Mouse (Mus musculus): ENCODE results near the gene Mbd4. TPM values are rescaled to one million over a fixed set of nuclear protein-coding genes. Genes with fewer than 3 reads are reported as not detected.

The Mbd4 gene
- total RNA-seq, 2 experiments from 2014 or later: 16.5 to 31.1 TPM

DNA sequence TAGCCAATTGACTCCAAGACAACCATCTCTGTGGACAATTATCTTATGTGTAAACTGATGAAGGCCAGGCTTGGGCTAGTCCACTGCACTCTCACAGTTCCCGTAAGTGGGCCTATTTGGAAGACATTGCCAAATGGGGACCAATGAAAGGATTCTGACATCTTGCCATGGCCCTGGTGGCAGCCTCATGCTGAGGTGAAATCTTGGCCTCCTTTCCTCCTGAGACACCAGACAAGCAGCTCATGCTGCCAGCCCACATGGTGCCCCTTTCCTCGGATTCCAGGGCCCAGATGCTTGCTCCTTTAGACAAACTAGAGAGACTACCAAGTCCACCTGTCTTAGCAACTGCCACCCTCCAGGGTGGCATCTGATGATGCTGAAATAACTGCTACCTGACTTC lies 35.0 kb downstream of the Mbd4 start:
- no peak for ATAC-seq (replicated peaks; ENCODE audit: poor library complexity, severe bottlenecking)

DNA sequence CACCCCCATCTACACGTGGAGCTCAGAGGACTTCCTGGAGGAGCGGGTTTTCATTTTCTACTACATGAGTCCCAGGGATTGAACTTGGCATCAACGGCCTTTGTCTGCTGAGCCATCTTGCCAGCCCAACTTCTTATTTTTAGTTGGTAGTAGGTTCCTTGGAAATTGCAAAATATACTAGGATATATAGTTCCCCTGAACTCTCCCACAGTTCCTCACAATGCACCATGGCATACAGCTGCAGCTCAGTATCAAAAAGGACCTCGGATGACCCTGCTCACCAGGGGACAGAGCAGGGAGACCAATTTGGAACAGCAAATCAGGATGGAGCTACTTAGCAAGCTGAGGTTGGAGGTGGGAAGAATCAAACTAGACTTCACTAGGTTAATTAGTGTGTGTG lies 38.1 kb downstream of the Mbd4 start:
- no peak for ATAC-seq (replicated peaks; ENCODE audit: poor library complexity, severe bottlenecking)

GRCm38 (mm10) chr6:115814104-115814503 lies 39.1 kb downstream of the Mbd4 start:
- peak; percentile 91 for ATAC-seq (replicated peaks; ENCODE audit: poor library complexity, severe bottlenecking)

DNA sequence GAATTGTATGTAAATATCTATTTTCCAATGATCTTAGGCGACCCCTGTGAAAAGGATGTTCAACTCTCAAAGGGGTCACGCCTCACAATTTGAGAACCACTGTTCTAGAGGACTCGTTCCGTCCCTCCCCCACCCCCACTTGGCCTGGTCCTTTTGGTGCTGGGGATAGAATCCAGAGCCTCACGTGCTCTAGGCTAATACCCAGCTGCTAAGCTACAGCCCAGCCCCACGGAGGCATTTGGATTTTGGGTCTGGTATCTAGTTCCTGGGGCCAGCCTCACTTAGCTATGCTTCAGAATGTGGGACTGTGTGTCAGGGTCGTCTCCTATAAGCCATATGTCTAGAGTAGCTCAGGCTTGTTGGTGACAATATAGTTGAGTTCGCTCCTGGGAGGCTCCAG lies 41.6 kb downstream of the Mbd4 start:
- ATAC-seq (replicated peaks; ENCODE audit: poor library complexity, severe bottlenecking): no peak

- ATAC-seq (replicated peaks; ENCODE audit: poor library complexity, severe bottlenecking): peak; percentile 84
Measured at GRCm38 (mm10) chr6:115808488-115809231, 44.5 kb downstream of the Mbd4 start, which contains the start of gene Rpl32. Rpl32 (minus strand) TSS chr6:115808747.

DNA sequence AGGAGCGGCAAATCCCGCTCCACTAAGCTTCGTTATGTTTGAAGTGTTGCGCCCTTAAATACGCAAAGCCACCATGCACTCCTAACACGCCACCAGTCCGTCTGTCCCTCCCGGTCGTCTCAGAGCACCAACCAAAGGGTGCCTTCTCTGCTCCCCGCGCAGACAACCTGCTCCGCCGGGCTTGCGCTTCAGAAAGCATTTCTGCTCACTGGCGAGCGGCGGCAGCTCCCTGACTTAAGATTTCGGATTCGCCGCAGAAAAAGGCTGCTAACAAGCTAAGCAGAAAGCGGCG lies 45.0 kb downstream of the Mbd4 start:
- ATAC-seq (replicated peaks; ENCODE audit: poor library complexity, severe bottlenecking): no peak

DNA sequence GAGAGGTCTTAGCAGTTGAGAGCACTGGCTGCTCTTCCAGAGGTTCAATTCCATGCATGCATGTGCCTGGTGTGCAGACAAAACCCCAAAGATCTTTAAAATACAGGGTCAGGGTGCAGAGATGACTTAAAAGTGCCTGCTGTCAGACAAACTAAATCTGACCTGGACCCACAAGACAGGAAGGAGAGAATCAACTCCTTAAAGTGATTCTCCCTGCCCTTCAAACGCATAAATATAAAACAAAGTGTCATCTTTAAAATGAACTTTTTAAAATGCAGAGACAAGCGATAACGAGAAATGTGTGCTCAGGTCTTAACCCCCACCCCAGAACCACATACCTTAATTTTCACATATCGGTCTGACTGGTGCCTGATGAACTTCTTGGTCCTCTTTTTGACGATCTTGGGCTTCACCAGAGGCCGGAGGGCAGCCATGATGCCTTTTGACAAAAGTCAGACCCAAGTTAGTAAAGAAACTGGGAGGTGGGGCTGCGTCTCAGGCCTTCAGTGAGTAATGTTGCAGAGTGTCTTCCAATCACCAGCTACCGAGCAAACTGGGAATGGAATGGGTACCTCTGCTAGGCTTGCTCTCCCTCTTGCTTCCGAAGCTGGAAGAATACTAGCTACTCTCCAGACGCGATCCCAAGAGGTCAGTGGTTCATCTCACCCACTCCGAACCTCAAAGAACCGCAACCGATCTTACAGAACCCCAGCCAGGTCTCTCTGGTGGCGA lies 45.5 kb downstream of the Mbd4 start:
- ATAC-seq (replicated peaks; ENCODE audit: poor library complexity, severe bottlenecking): no peak

- no peak for ATAC-seq (replicated peaks; ENCODE audit: poor library complexity, severe bottlenecking)
Measured at GRCm38 (mm10) chr6:115804432-115805192, 48.6 kb downstream of the Mbd4 start.

DNA sequence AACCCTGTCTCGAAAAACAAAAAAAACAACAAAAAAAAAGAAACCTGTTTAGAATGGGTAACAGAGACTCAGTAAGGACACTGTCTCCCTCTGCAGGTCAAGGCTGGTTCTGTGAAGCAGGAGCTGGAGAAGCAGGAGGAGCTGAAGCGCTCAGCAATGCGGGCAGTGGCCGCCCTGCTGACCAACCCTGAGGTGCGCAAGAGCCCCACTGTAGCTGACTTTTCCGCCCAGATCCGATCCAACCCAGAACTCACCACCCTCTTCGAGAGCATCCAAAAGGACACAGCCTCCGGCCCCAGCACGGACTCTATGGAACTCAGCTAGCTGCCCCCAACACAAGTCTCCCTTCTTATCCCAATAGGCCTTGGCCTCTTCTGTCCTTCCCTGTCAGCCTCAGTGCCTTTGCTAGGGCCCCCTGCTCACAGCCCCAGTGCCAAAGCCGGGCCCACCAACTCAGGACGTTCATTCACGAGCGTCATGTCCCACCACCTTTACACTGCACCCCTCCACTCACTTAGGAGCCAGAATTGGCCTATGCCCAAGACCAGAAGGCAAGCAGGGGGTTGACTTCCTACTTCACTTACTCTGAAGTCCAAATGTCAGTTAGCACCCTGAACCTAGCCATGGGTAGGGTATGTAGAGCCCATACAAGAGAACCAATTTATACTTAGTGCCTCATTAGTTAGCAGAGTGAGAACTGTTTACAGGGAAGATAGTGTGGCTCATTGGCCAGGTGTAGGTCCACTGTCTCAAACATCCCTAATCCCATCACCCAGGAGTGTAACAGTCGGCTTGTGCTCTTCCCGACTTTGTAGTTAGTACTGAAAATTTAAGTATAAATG lies 49.4 kb downstream of the Mbd4 start:
- peak; percentile 85 for ATAC-seq (replicated peaks; ENCODE audit: poor library complexity, severe bottlenecking)

DNA sequence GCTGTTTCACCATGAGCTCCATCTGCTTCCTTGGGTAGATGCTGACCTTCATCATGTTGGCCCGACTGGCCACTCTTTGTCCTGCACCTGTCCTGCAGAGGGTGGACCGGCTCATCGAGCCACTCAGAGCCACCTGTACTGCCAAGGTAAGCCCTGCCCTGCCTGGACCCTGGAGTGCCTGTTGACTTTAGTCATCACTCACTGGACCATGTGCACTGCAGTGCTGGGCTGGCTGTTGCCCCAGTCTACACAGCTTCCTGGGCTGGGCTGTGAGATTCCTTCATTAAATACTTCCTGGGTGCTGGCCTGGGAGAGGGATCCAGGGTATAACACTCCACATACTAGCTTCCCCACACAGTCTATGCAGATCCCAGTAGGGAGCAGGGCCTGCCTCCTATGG lies 51.4 kb downstream of the Mbd4 start:
- no peak for ATAC-seq (replicated peaks; ENCODE audit: poor library complexity, severe bottlenecking)

GRCm38 (mm10) chr6:115792691-115793215 lies 60.4 kb downstream of the Mbd4 start:
- peak; percentile 38 for ATAC-seq (replicated peaks; ENCODE audit: poor library complexity, severe bottlenecking)

- ATAC-seq (replicated peaks; ENCODE audit: poor library complexity, severe bottlenecking): peak; percentile 88
Measured at GRCm38 (mm10) chr6:115791842-115792686, 61.1 kb downstream of the Mbd4 start.

- ATAC-seq (replicated peaks; ENCODE audit: poor library complexity, severe bottlenecking): no peak
Measured at GRCm38 (mm10) chr6:115791016-115791415, 62.2 kb downstream of the Mbd4 start.

Other genes with a start within 250 kb of the Mbd4 start
- gene Raf1, start 176.7 kb downstream of the Mbd4 start, total RNA-seq (2014; fragmentation: Nextera tagmentation): 116 and 120 TPM in 2 replicates
- 60.2 and 65.5 TPM in 2 replicates for gene Raf1, start 176.7 kb downstream of the Mbd4 start, total RNA-seq (2017)
- gene Tmem40, start 91.0 kb downstream of the Mbd4 start, total RNA-seq (2014; fragmentation: Nextera tagmentation): 11.4 and 12.3 TPM in 2 replicates
- 17.4 and 25.3 TPM in 2 replicates for gene Tmem40, start 91.0 kb downstream of the Mbd4 start, total RNA-seq (2017)
- 2.2 and 2.9 TPM in 2 replicates for gene Cand2, start 78.8 kb downstream of the Mbd4 start, total RNA-seq (2014; fragmentation: Nextera tagmentation)
- gene Cand2, start 78.8 kb downstream of the Mbd4 start, total RNA-seq (2017): 0.95 and 1.2 TPM in 2 replicates
- 4,964 and 5,314 TPM in 2 replicates for gene Rpl32, start 44.6 kb downstream of the Mbd4 start, total RNA-seq (2014; fragmentation: Nextera tagmentation)
- 4,316 and 4,490 TPM in 2 replicates for gene Rpl32, start 44.6 kb downstream of the Mbd4 start, total RNA-seq (2017)
- not detected in 2 replicates for gene Efcab12, start 15.0 kb downstream of the Mbd4 start, total RNA-seq (2014; fragmentation: Nextera tagmentation)
- gene Efcab12, start 15.0 kb downstream of the Mbd4 start, total RNA-seq (2017): 0.21 and 0.26 TPM in 2 replicates
- 4.0 and 7.1 TPM in 2 replicates for gene Ift122, start 99 bp upstream of the Mbd4 start, total RNA-seq (2014; fragmentation: Nextera tagmentation)
- 4.6 and 5.7 TPM in 2 replicates for gene Ift122, start 99 bp upstream of the Mbd4 start, total RNA-seq (2017)
- gene Rho, start 78.4 kb upstream of the Mbd4 start, total RNA-seq (2014; fragmentation: Nextera tagmentation): not detected in 2 replicates
- not detected in 2 replicates for gene Rho, start 78.4 kb upstream of the Mbd4 start, total RNA-seq (2017)
- gene H1foo, start 91.6 kb upstream of the Mbd4 start, total RNA-seq (2014; fragmentation: Nextera tagmentation): not detected in 2 replicates
- gene H1foo, start 91.6 kb upstream of the Mbd4 start, total RNA-seq (2017): not detected in 2 replicates
- 29.1 and 38.2 TPM in 2 replicates for gene Plxnd1, start 141.6 kb upstream of the Mbd4 start, total RNA-seq (2014; fragmentation: Nextera tagmentation)
- gene Plxnd1, start 141.6 kb upstream of the Mbd4 start, total RNA-seq (2017): 43.3 and 46.6 TPM in 2 replicates

Data from granulocyte monocyte progenitor cell, adult 5-6 weeks (primary cell).